Comparison of ENCODE assay signal across 8 mouse cellular contexts in genomic region chr13:29604241-29604640, GRCm38 (mm10).
DNase-seq lines count a peak whose midpoint lies in the region; ATAC-seq and TF ChIP-seq lines count a peak whose summit lies in the region.

No protein-coding gene starts in this region.

- H3K27me3 ChIP-seq in intestine, embryonic 16.5 days (replicated peaks; ENCODE audit: control insufficient read depth, insufficient read depth, low read length): no peaks in the 10 kb centered on the region
- no peaks in the 10 kb centered on the region for H3K27me3 ChIP-seq in limb, embryonic 14.5 days (ENCODE audit: control insufficient read depth, insufficient read depth, low read length)
- H3K27me3 ChIP-seq in neural tube, embryonic 11.5 days (ENCODE audit: control insufficient read depth, insufficient read depth, low read length): no peaks in the 10 kb centered on the region

- H3K9me3 ChIP-seq in intestine, embryonic 16.5 days (ENCODE audit: control insufficient read depth, low read length): no peaks in the 10 kb centered on the region
- H3K9me3 ChIP-seq in limb, embryonic 14.5 days (ENCODE audit: control insufficient read depth, low read length): peaks cover 3% of the 10 kb centered on the region; the same call in 1 of the 2 replicates
- H3K9me3 ChIP-seq in neural tube, embryonic 11.5 days (ENCODE audit: control insufficient read depth, low read length): no peaks in the 10 kb centered on the region

- H3K27ac ChIP-seq in left cerebral cortex, adult 2 months: no peak overlapping the region
- H3K27ac ChIP-seq in intestine, embryonic 16.5 days (ENCODE audit: low read length): no peak overlapping the region
- H3K27ac ChIP-seq in limb, embryonic 14.5 days (replicated peaks; ENCODE audit: low read depth, low read length): no peak overlapping the region
- no peak overlapping the region for H3K27ac ChIP-seq in neural tube, embryonic 11.5 days (ENCODE audit: low read depth, low read length)

- H3K4me1 ChIP-seq in intestine, embryonic 16.5 days (ENCODE audit: control insufficient read depth, insufficient read depth, low read length): no peaks in the 10 kb centered on the region
- peaks cover 8% of the 10 kb centered on the region for H3K4me1 ChIP-seq in limb, embryonic 14.5 days (ENCODE audit: control insufficient read depth, insufficient read depth, low read length)
- no peaks in the 10 kb centered on the region; the same call in 1 of the 2 replicates for H3K4me1 ChIP-seq in neural tube, embryonic 11.5 days (ENCODE audit: control insufficient read depth, insufficient read depth, low read length)

- intact Hi-C loops in left cerebral cortex, adult 2 months (cut with DNase I): loop anchor here (1.0 to 5.0 kb wide), 2 partner anchors 233 to 646 kb away; no protein-coding TSS in a partner anchor

- peak; percentile 60; the same call in 1 of the 2 replicates for ATAC-seq in intestine, embryonic 16.5 days
- peak; percentile 73; the same call in 1 of the 2 replicates for ATAC-seq in limb, embryonic 14.5 days (ENCODE audit: low FRiP score, low read depth)
- ATAC-seq in neural tube, embryonic 11.5 days (ENCODE audit: insufficient read depth, low FRiP score, low TSS enrichment): peak; percentile 60; the same call in 1 of the 2 replicates

- WGBS in intestine, embryonic 16.5 days: 35% methylated on average over 6 of the region's 7 CpGs
- 15% methylated on average over 6 of the region's 7 CpGs for WGBS in limb, embryonic 14.5 days
- 35% methylated on average over 6 of the region's 7 CpGs for WGBS in neural tube, embryonic 11.5 days

- no peak for TF ChIP-seq POLR2A in limb, embryonic 14.5 days (IDR thresholded peaks at IDR 0.05; ENCODE audit: borderline replicate concordance, extremely low read depth, insufficient read depth, insufficient read length)

- H3K36me3 ChIP-seq in intestine, embryonic 16.5 days (ENCODE audit: control insufficient read depth, insufficient read depth, low read length): no peaks in the 10 kb centered on the region
- H3K36me3 ChIP-seq in limb, embryonic 14.5 days (ENCODE audit: control insufficient read depth, insufficient read depth, low read length): no peaks in the 10 kb centered on the region
- no peaks in the 10 kb centered on the region for H3K36me3 ChIP-seq in neural tube, embryonic 11.5 days (ENCODE audit: control insufficient read depth, insufficient read depth, low read length)

- TF ChIP-seq CTCF in left cerebral cortex, adult 2 months (IDR thresholded peaks at IDR 0.05): peak; percentile 72

- H3K4me3 ChIP-seq in left cerebral cortex, adult 2 months: no peak overlapping the region
- H3K4me3 ChIP-seq in intestine, embryonic 16.5 days (ENCODE audit: low read length): no peak overlapping the region
- H3K4me3 ChIP-seq in limb, embryonic 14.5 days (replicated peaks; ENCODE audit: low read length): no peak overlapping the region
- no peak overlapping the region for H3K4me3 ChIP-seq in neural tube, embryonic 11.5 days (ENCODE audit: low read depth, low read length)

- no peak overlapping the region for H3K9ac ChIP-seq in intestine, embryonic 16.5 days (ENCODE audit: low read depth, low read length)
- no peak overlapping the region for H3K9ac ChIP-seq in limb, embryonic 14.5 days (ENCODE audit: low read depth, low read length, severe bottlenecking)
- no peak overlapping the region for H3K9ac ChIP-seq in neural tube, embryonic 11.5 days (ENCODE audit: low read length)

- no peak overlapping the region for H3K4me2 ChIP-seq in intestine, embryonic 16.5 days (ENCODE audit: low read depth, low read length)
- H3K4me2 ChIP-seq in limb, embryonic 14.5 days (replicated peaks; ENCODE audit: low read depth, low read length, severe bottlenecking): no peak overlapping the region
- H3K4me2 ChIP-seq in neural tube, embryonic 11.5 days (ENCODE audit: low read depth): no peak overlapping the region

- DNase-seq in left cerebral cortex, adult 2 months (ENCODE audit: extremely low spot score in 1 of 2, low spot score in 2 of 2): peak; percentile 47 to 52
- DNase-seq in left cerebral cortex, adult 8-10 months (ENCODE audit: low spot score in 2 of 2): no peak
- DNase-seq in cerebellum, postnatal 10 days: peak; percentile 88 to 89
- DNase-seq in frontal cortex, postnatal 36 days (ENCODE audit: low spot score in 2 of 2): peak; percentile 39 to 55
- peak; percentile 81 for DNase-seq in limb, embryonic 14.5 days (ENCODE audit: low spot score)
- DNase-seq in neural tube, embryonic 11.5 days (ENCODE audit: low spot score): peak; percentile 82
- DNase-seq in thymus, postnatal 10 days (ENCODE audit: low spot score in 2 of 2): peak; percentile 25 to 62

Comparison
In these comparisons a context has a peak if more than half of its experiments do, and no peak if none do; other contexts are left out.
1. DNase-seq: peak in left cerebral cortex, adult 2 months (2 of 2), cerebellum, postnatal 10 days (2 of 2), frontal cortex, postnatal 36 days (2 of 2), limb, embryonic 14.5 days (single experiment), neural tube, embryonic 11.5 days (single experiment) and thymus, postnatal 10 days (2 of 2); none in left cerebral cortex, adult 8-10 months (0 of 2).
2. Peak in every context shown above with its lines, with median percentiles within 50 percentile points of each other: ATAC-seq.